Mouse (Mus musculus) erythroblast, embryonic 14.5 days (primary cell): ENCODE measurements around the gene Cdkal1.

Experiments used
- GATA1 ChIP-seq: IDR thresholded peaks from 2 replicates; pipeline ENCODE4 v1.6.1; 2012; ENCODE audit warnings: low read length, inconsistent platforms, mixed read lengths
- TAL1 ChIP-seq: IDR thresholded peaks from 3 replicates; pipeline ENCODE4 v1.6.1; 2012; ENCODE audit warnings: low read length, inconsistent platforms, mixed read lengths

DNA sequence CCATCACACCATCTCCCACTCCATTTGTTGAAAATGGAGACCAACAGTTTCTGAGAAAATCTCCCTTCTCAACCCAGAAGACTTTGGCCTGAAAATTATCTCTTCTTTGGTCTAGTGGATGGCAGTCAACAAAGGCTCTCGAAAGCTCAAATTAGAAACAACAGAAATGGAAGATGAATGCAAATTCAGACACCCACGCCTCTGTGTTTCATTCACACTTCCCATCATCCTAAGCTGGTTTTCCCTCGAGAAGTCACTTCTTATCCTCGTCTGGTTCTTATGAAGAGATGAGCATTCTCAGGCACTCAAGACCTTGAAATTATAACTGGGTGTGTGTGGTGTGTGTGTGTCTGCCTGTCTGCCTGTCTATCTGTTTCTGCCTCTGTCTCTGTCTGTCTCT lies 621.0 kb downstream of the Cdkal1 start:
- no peak for TF ChIP-seq GATA1
- no peak for TF ChIP-seq TAL1
